In genomic region chr9:77937875-77938274, GRCm38 (mm10) we compare ENCODE assay signal across 25 mouse cellular contexts. TPM values are rescaled to one million over a fixed set of nuclear protein-coding genes. Genes with fewer than 3 reads are reported as not detected.
A peak's percentile ranks its signal among the peaks of the same experiment; 100 is the strongest.
DNase-seq lines count a peak whose midpoint lies in the region; ATAC-seq and TF ChIP-seq lines count a peak whose summit lies in the region.
"Had no signal": no experiment of that assay in that cellular context is flagged by ENCODE, and none has a peak within 500 bp of the region (broad histone marks: within the 10 kb centered on the region; RNA-seq: fewer than 3 reads in every experiment).

No protein-coding gene starts in this region.

- no peaks in the 10 kb centered on the region for H3K36me3 ChIP-seq in forebrain, embryonic 15.5 days
- H3K36me3 ChIP-seq in forebrain, embryonic 14.5 days (ENCODE audit: control insufficient read depth, insufficient read depth, low read length): no peaks in the 10 kb centered on the region
- H3K36me3 ChIP-seq in hindbrain, embryonic 10.5 days: no peaks in the 10 kb centered on the region
- no peaks in the 10 kb centered on the region for H3K36me3 ChIP-seq in hindbrain, postnatal 0 days (ENCODE audit: insufficient read depth, low read length)
- H3K36me3 ChIP-seq: heart, embryonic 12.5 days; limb, embryonic 12.5 days; midbrain, embryonic 15.5 days had no signal

- no peak for TF ChIP-seq CTCF in hindbrain, postnatal 0 days (IDR thresholded peaks at IDR 0.05; ENCODE audit: low read depth)
- TF ChIP-seq CTCF in cerebellum, adult 2 months (IDR thresholded peaks at IDR 0.05; ENCODE audit: borderline replicate concordance, insufficient read depth, low read depth, low read length): no peak

- DNase-seq in forebrain, embryonic 14.5 days (ENCODE audit: low spot score): no peak
- no peak for DNase-seq in hindbrain, embryonic 10.5 days (ENCODE audit: low spot score)
- no peak for DNase-seq in hindbrain, postnatal 0 days (ENCODE audit: low spot score)
- DNase-seq in CD4-positive, CD25-positive, alpha-beta regulatory T cell, adult 2 months (ENCODE audit: low read depth, low spot score): peak; percentile 34
- DNase-seq in gonadal fat pad, adult 2 months (ENCODE audit: low read depth): peak; percentile 37
- no peak for DNase-seq in cerebellum, adult 2 months
- DNase-seq: adrenal gland, adult 2 months; cerebellum, adult 9-10 months; cerebellum, postnatal 36 days; heart, adult 18-20 months; heart, postnatal 10 days; kidney, adult 11 months; kidney, postnatal 14 days; liver, postnatal 0 days; thymus, postnatal 4 days had no signal

- H3K27me3 ChIP-seq in forebrain, embryonic 15.5 days: no peaks in the 10 kb centered on the region
- H3K27me3 ChIP-seq in forebrain, embryonic 14.5 days (replicated peaks; ENCODE audit: control insufficient read depth, insufficient read depth, low read length): no peaks in the 10 kb centered on the region
- no peaks in the 10 kb centered on the region for H3K27me3 ChIP-seq in hindbrain, embryonic 10.5 days (ENCODE audit: insufficient read depth, poor library complexity, severe bottlenecking)
- no peaks in the 10 kb centered on the region for H3K27me3 ChIP-seq in hindbrain, postnatal 0 days (ENCODE audit: insufficient read depth, low read length)
- no peaks in the 10 kb centered on the region for H3K27me3 ChIP-seq in cerebellum, adult 2 months (ENCODE audit: control insufficient read depth, insufficient read depth, low read length)
- H3K27me3 ChIP-seq: forebrain, embryonic 13.5 days; heart, embryonic 12.5 days; limb, embryonic 12.5 days; midbrain, embryonic 15.5 days had no signal

- H3K9ac ChIP-seq in forebrain, embryonic 15.5 days (replicated peaks): no peak overlapping the region
- no peak overlapping the region for H3K9ac ChIP-seq in forebrain, embryonic 14.5 days (ENCODE audit: low read length)
- no peak overlapping the region for H3K9ac ChIP-seq in hindbrain, postnatal 0 days (replicated peaks; ENCODE audit: low read length)
- H3K9ac ChIP-seq: forebrain, embryonic 13.5 days; heart, embryonic 12.5 days; limb, embryonic 12.5 days; liver, postnatal 0 days; midbrain, embryonic 15.5 days had no signal

- ATAC-seq in forebrain, embryonic 15.5 days (replicated peaks): no peak
- no peak for ATAC-seq in forebrain, embryonic 14.5 days
- no peak for ATAC-seq in hindbrain, postnatal 0 days
- ATAC-seq in megakaryocyte-erythroid progenitor cell, adult 5-6 weeks (replicated peaks; ENCODE audit: low FRiP score, low TSS enrichment, poor library complexity, severe bottlenecking): no peak
- ATAC-seq: liver, postnatal 0 days had no signal

- no peak for TF ChIP-seq POLR2A in cerebellum, adult 2 months (IDR thresholded peaks at IDR 0.05; ENCODE audit: borderline replicate concordance, insufficient read depth, low read length)

- H3K9me3 ChIP-seq in forebrain, embryonic 15.5 days: no peaks in the 10 kb centered on the region
- no peaks in the 10 kb centered on the region for H3K9me3 ChIP-seq in forebrain, embryonic 14.5 days (replicated peaks; ENCODE audit: control insufficient read depth, low read length)
- no peaks in the 10 kb centered on the region for H3K9me3 ChIP-seq in hindbrain, embryonic 10.5 days
- H3K9me3 ChIP-seq in hindbrain, postnatal 0 days (ENCODE audit: low read length): no peaks in the 10 kb centered on the region
- H3K9me3 ChIP-seq: forebrain, embryonic 13.5 days; heart, embryonic 12.5 days; limb, embryonic 12.5 days; midbrain, embryonic 15.5 days had no signal

- peak overlapping the region; percentile 64; the same call in 1 of the 2 replicates for H3K27ac ChIP-seq in forebrain, embryonic 15.5 days (replicated peaks)
- H3K27ac ChIP-seq in forebrain, embryonic 14.5 days (ENCODE audit: low read depth, low read length): no peak overlapping the region
- 0 out of 2 replicates have a peak overlapping the region, but pooled peaks have one; percentile 8 for H3K27ac ChIP-seq in hindbrain, embryonic 10.5 days
- no peak overlapping the region for H3K27ac ChIP-seq in hindbrain, postnatal 0 days
- H3K27ac ChIP-seq in cerebellum, adult 2 months (ENCODE audit: insufficient read depth, low read length): no peak overlapping the region
- H3K27ac ChIP-seq: forebrain, embryonic 13.5 days; left cerebral cortex, adult 2 months; limb, embryonic 12.5 days; macrophage; midbrain, embryonic 15.5 days had no signal

- 76% methylated on average over 11 of the region's 11 CpGs for WGBS in forebrain, embryonic 15.5 days
- WGBS in forebrain, embryonic 14.5 days: 77% methylated on average over 11 of the region's 11 CpGs
- WGBS in hindbrain, embryonic 10.5 days: 75% methylated on average over 11 of the region's 11 CpGs
- WGBS in hindbrain, postnatal 0 days: 61% methylated on average over 11 of the region's 11 CpGs
- WGBS in cerebellum, adult 2 months: 69% methylated on average over 11 of the region's 11 CpGs

- H3K4me2 ChIP-seq in forebrain, embryonic 15.5 days (replicated peaks): no peak overlapping the region
- no peak overlapping the region for H3K4me2 ChIP-seq in forebrain, embryonic 14.5 days (ENCODE audit: low read length)
- H3K4me2 ChIP-seq in hindbrain, postnatal 0 days (ENCODE audit: low read depth, low read length): no peak overlapping the region
- H3K4me2 ChIP-seq: forebrain, embryonic 13.5 days; limb, embryonic 12.5 days; liver, embryonic 11.5 days; midbrain, embryonic 15.5 days had no signal

- no peak overlapping the region for H3K4me3 ChIP-seq in forebrain, embryonic 15.5 days
- H3K4me3 ChIP-seq in forebrain, embryonic 14.5 days (ENCODE audit: low read depth, low read length): no peak overlapping the region
- H3K4me3 ChIP-seq in hindbrain, embryonic 10.5 days: no peak overlapping the region
- H3K4me3 ChIP-seq in hindbrain, postnatal 0 days (ENCODE audit: low read length): no peak overlapping the region
- H3K4me3 ChIP-seq in cerebellum, adult 2 months (replicated peaks; ENCODE audit: insufficient read depth, low read depth, low read length): no peak overlapping the region
- H3K4me3 ChIP-seq: erythroblast, embryonic 14.5 days; forebrain, embryonic 13.5 days; heart, embryonic 12.5 days; left cerebral cortex, adult 2 months; limb, embryonic 12.5 days; midbrain, embryonic 15.5 days had no signal

- peaks cover 29% of the 10 kb centered on the region for H3K4me1 ChIP-seq in forebrain, embryonic 15.5 days
- H3K4me1 ChIP-seq in forebrain, embryonic 14.5 days (ENCODE audit: control insufficient read depth, insufficient read depth, low read length): peaks cover 10% of the 10 kb centered on the region; the same call in 1 of the 2 replicates
- peaks cover 41% of the 10 kb centered on the region for H3K4me1 ChIP-seq in hindbrain, embryonic 10.5 days (replicated peaks)
- H3K4me1 ChIP-seq in hindbrain, postnatal 0 days (ENCODE audit: insufficient read depth, low read length): peaks cover 13% of the 10 kb centered on the region; the same call in 1 of the 2 replicates
- H3K4me1 ChIP-seq in cerebellum, adult 2 months (ENCODE audit: control insufficient read depth, insufficient read depth, low read length): peaks cover 23% of the 10 kb centered on the region

RNA-seq across cellular contexts. Expression of gene Elovl5, which starts 20.7 kb away (rescaled TPM):
- polyA plus RNA-seq in forebrain, embryonic 15.5 days (2015; fragmentation: Nextera tagmentation; extraction: Ambion mirVana): 60.4 and 66.3 TPM in 2 replicates
- 65.4 and 66.9 TPM in 2 replicates for polyA plus RNA-seq in forebrain, embryonic 14.5 days (2014; fragmentation: Nextera tagmentation; extraction: Ambion mirVana)
- polyA plus RNA-seq in hindbrain, embryonic 10.5 days (2016; fragmentation: Nextera tagmentation; extraction: Ambion mirVana): 72.7 and 92.1 TPM in 2 replicates
- 90.5 and 92.4 TPM in 2 replicates for total RNA-seq in hindbrain, postnatal 0 days (2014; rRNA removed)
- polyA plus RNA-seq in hindbrain, postnatal 0 days (2015; fragmentation: Nextera tagmentation; extraction: Ambion mirVana): 70.7 and 71.6 TPM in 2 replicates
- polyA plus RNA-seq in gonadal fat pad, adult 2 months (2012; rRNA removed): 55.0 and 78.0 TPM in 2 replicates
- polyA plus RNA-seq in cerebellum, adult 2 months (2012; rRNA removed): 102 and 109 TPM in 2 replicates
- 25.5 and 29.9 TPM in 2 replicates for total RNA-seq in megakaryocyte-erythroid progenitor cell, adult 5-6 weeks (2014; fragmentation: Nextera tagmentation)
- total RNA-seq in megakaryocyte-erythroid progenitor cell, adult 5-6 weeks (2017): 37.4 and 39.8 TPM in 2 replicates

Comparison
In these comparisons a context has a peak if more than half of its experiments do, and no peak if none do; other contexts are left out.
1. H3K27ac ChIP-seq: peak in forebrain, embryonic 15.5 days (single experiment) and hindbrain, embryonic 10.5 days (single experiment); none in forebrain, embryonic 14.5 days (single experiment), hindbrain, postnatal 0 days (single experiment) and cerebellum, adult 2 months (single experiment).
2. DNase-seq: peak in CD4-positive, CD25-positive, alpha-beta regulatory T cell, adult 2 months (single experiment) and gonadal fat pad, adult 2 months (single experiment); none in forebrain, embryonic 14.5 days (single experiment), hindbrain, embryonic 10.5 days (single experiment), hindbrain, postnatal 0 days (single experiment) and cerebellum, adult 2 months (0 of 2).